Mouse (Mus musculus) cerebellum, adult 18-20 months (tissue): ENCODE results near the gene Sept9.
A peak's percentile ranks its signal among the peaks of the same experiment; 100 is the strongest.

ENCODE experiments used
- DNase-seq, 2 experiments: peaks; one replicate each; pipeline ENCODE4 v3.0.0; 2021

Gene Sept9

DNA sequence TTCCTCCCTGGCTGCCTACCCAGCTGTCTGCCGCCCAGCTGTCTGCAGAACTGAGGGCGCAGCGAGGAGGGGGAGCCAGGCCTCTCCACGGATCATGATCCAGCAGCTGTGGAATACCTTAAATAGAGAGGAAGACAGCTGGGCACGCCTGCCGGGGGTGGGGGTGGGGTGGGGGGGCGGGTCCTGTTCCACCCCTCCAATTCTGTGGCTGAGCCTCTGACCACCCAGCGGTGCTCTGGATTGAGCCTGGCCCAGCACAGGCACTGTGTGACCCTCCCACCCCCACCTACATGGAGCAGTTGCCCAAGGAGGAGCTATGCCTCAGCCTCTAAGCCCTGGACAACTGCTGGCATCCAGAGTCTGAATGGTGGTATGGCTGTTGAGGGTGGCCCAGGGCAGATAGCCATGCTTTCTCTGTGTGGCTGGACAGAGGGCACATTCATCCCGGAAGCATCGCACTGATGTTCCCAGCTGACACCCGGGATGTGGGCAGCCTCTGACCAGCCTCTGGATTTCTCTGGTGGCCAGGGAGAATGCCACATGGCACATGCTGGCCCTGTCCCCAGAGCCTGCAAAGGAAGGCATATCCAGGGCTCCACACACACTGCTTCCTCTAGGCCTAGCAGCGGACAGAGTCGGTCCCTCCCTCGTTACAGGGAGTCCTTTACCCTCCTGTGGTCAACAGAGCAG, 97.2 kb downstream of the Sept9 start:
- no peak for DNase-seq

DNA sequence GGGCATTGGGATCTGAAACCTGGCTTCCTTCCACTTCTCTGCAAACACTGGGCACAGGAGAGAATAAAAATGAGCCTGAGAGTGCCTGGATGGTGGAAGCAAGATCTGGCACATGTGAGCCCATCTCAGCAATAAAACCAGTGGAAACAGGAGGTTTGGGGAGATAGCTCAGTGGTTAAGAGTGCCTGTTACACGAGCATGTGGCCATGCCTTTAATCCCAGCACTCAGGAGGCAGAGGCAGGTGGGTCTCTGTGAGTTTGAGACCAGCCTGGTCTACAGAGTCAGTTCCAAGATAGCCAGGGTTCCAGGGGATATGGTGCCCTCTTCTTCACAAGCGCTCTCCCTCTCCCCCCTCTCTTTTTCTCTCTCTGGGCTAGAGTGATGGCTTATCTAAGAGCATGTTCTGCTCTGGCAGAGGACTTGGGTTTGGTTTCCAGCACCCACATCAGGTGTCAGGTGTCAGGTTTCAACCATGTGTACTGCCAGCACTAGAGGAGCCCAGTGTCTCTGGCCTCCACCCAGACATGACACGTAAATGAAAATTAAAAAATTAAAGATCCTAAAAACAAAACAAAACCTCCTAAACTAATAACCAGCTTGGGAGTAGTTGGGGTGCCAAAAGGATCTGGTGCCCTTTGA, 97.8 kb downstream of the Sept9 start:
- no peak for DNase-seq

DNA sequence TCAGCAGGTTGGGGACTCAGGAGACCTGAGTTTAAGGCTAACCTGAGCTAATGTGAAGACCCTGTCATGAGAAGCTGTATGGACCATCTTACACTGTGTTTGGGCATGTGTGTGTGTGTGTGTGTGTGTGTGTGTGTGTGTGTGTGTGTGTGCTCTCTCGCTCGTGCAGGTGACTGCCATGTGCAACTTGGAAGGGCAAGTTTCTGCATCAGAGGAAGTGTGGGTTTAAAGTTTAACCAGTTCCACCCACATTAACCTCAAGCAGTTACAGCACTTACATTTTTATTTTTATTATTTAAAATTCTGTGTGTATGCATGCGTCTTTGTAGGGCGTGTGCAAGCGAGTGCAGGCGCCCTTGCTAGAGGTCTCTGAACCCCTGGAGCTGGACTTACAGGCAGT, 100.3 kb downstream of the Sept9 start:
- DNase-seq: no peak

DNA sequence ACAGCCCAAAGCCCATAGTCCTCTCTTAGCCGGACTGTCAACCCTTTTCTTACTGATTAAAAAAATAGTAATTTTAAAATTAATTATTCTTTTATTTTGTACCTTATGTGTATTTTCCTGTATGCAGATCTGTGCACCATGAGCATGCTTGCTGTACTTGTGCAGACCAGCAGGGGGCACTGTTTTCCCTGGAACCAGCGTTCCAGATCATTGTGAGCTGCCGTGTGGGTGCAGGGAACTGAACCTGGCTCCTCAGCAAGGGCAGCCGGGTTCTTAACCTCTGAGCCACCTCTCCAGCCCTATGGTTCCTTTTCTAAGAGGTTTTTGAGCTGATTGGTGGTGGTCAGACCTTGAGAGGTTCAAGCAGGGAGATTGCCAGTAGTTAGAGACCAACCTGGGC, 101.3 kb downstream of the Sept9 start:
- DNase-seq: no peak

- DNase-seq: no peak
Measured at GRCm38 (mm10) chr11:117301716-117302115, 102.3 kb downstream of the Sept9 start.

GRCm38 (mm10) chr11:117302371-117302770, 102.9 kb downstream of the Sept9 start:
- no peak for DNase-seq

- peak; percentile 44 to 55 for DNase-seq
Measured at GRCm38 (mm10) chr11:117305509-117306188, 106.2 kb downstream of the Sept9 start.

DNA sequence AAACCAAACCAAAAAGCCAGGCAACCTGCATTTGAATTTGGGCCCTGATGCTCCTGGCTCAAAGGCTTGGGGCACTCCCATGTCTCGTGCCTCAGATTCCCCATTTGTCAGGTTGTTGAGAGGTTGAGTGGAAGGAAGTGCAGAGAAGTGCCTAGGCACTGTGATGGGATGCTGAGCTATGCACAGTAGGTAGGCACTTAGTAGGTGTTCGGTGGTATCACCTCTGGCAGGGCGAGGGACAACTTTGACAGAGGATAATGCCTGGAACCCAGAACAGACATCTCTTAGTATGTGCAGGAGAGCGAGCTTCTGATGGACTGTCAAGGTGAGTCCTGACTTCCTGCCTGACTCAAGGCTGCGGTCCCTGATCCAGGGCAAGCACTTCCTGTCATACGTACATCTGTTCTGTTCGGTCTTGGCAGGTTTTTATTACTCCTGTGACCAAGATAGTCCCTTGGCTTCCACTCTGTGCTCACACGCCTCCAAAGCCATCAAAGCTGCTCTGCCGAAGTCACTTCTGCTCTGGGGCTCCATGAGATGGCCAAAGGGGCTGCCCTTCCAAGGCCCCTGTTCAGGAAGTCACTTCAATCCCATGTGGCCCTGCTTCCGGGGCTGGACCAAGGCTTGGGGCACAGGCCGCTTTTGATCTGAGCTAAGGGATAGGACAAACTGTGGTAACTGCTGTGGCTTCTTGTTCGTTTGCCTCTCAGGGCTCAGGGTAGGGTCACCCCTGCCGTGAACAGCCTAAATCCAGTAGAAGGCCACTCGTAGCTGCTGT, 107.0 kb downstream of the Sept9 start:
- DNase-seq: no peak

DNA sequence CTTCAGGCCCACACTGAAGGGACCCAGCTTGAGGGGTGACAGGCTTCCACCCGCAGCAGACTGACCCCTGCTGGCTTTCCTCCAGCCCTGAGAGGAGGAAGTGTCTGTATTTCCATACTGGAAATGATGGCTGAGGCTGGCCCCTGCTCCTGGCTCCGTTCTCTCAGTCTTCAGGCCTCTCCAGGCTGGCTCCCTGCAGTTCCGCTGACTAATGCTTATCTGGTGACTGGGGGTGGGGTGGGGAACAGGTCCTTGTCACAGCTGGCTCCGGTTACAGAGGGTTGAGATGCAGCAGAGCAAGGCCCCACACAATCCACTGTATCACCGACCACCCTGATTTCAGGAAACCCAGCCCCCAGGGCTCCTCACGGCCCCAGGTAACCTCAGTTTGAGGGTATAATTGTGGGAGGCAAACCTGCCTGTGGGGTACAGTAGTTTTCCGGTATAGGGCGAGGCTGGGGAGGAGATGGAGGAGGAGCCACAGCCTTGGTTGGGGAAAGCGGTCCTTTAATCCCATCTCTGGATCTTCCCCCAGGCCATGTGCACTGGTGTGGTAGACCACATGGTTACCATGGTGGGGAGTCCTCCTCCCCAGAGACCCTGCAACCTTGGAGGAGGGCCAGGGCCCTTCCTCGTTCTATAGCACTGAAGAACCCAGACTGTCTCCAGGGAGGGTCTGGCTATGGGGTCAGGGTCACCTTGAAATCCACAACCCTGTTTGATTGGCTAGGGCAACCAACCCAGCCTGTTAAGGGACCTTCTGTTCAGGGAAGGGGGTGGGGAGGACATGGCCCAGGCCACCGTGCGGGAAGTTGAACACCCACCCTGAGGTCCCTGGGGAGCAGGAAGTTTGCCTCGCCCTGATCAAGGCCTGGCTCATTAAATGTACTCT, 108.7 kb downstream of the Sept9 start:
- no peak for DNase-seq

DNA sequence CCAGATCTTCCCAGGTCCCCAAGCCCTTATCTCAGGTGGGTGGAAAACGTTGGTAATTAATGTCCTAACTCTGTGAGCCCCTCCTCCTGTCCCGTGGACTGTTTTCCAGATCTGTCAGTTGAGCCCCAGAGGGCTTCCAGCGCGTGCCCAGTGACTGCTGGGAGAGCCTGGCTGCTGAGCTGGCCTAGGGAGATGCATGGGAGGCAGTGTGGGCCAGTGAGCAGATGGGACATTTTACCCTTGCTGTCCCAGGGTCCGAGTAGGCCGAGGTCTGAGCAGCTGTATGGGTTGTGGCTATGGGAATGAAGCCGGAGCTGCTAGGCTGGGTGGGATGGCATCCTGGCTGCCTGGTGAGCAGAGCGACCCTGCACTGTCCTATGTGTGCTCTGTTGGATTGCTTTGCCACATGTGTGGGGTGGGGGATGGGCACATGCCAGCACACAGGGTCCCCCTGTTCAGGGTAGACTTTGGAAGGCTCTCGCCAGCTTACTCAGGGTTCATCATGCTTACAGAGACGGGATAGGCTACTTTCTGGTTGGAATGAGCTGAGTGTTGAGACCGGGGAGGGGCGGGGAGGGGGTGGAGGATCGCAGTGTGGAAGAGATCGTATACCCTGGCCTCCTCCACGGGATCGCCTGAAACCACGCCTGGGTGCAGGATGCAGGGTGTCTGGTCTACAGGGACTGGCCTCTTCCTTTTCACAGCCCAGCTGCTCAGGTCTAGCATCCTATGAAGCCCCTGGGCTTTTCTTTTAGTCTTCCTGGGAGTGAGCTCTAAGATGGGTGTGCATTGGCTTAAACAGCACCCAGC, 109.9 kb downstream of the Sept9 start:
- no peak for DNase-seq

GRCm38 (mm10) chr11:117309918-117310287, 110.4 kb downstream of the Sept9 start:
- DNase-seq: no peak

- peak in 1 of 2 experiments; percentile 32 for DNase-seq
Measured at GRCm38 (mm10) chr11:117310341-117311107, 111.1 kb downstream of the Sept9 start.

GRCm38 (mm10) chr11:117311127-117311800, 111.8 kb downstream of the Sept9 start:
- DNase-seq: peak; percentile 61 to 66

GRCm38 (mm10) chr11:117312028-117312901, 112.8 kb downstream of the Sept9 start:
- no peak for DNase-seq

- DNase-seq: no peak
Measured at GRCm38 (mm10) chr11:117312936-117313335, 113.5 kb downstream of the Sept9 start.

- no peak for DNase-seq
Measured at GRCm38 (mm10) chr11:117313446-117313845, 114.0 kb downstream of the Sept9 start.

DNA sequence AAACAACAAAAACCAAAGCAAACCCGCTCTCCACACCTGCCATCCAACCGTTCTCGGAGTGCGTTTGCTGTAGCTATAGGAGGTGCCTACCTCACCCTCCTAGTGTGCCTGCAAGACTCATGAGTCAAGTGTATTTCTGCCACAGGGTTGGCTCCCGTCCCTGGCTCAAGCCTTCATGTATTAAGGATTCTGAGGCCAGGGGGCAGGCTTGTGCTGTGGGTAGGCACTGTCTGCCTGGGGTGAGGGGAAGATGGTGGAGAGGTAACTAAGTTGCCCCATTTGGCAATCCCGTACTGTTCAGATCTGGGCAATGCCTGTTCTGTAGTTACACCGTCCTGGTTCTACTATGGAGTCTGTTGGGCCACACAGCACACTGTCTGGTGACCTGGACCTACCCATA, 114.6 kb downstream of the Sept9 start:
- DNase-seq: no peak

DNA sequence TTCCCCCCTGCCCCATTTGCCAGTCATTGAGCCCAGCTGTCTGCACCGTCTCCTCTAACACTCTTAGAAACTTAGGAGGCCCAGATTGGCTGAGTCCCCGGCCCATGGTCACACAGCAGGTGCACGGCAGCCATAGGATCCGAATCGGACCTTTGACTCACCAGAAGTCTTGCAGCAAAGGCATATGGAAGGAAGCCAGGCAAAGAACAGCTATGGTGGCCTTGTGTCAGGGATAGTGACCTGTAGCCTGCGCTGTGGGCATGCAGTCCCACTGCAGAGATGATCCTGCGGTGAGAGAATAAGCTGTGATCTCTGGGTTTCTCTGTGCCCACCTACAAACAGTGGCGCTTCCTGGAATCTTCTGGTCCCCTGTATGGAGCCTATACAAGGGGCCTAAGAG, 115.1 kb downstream of the Sept9 start:
- no peak for DNase-seq

GRCm38 (mm10) chr11:117315309-117315708, 115.8 kb downstream of the Sept9 start:
- peak in 1 of 2 experiments; percentile 20 for DNase-seq
